Mouse (Mus musculus) stomach, postnatal 0 days (tissue): ENCODE measurements around the gene Kcnip4. TPM values are rescaled to one million over a fixed set of nuclear protein-coding genes. Genes with fewer than 3 reads are reported as not detected.

ENCODE experiments used
- ATAC-seq: fragments of 200-750 bp; cut with Nextera tagmentation; 2 replicates; pipeline ENCODE4 v1.8.0; 2017; ENCODE audit not compliant: low FRiP score, low TSS enrichment
- DNase-seq: peaks from one replicate; pipeline ENCODE4 v3.0.0-alpha.2; 2016; ENCODE audit warnings: low spot score
- H3K27ac ChIP-seq: fragments of 300-500 bp; sonication (generic); replicated peaks from 2 replicates; pipeline ENCODE4 v1.5.1; 2014; ENCODE audit warnings: mild to moderate bottlenecking, control low read depth
- H3K27me3 ChIP-seq: fragments of 300-500 bp; sonication (generic); 2 replicates; pipeline ENCODE4 v1.6.1; 2014; ENCODE audit warnings: low read length; ENCODE audit not compliant: control insufficient read depth, insufficient read depth
- H3K36me3 ChIP-seq: fragments of 300-500 bp; sonication (generic); 2 replicates; pipeline ENCODE4 v1.6.1; 2014; ENCODE audit warnings: low read length, mixed read lengths; ENCODE audit not compliant: control insufficient read depth, insufficient read depth
- H3K4me1 ChIP-seq: fragments of 300-500 bp; sonication (generic); replicated peaks from 2 replicates; pipeline ENCODE4 v1.6.1; 2014; ENCODE audit warnings: antibody characterized with exemption; ENCODE audit not compliant: control insufficient read depth, insufficient read depth
- H3K4me2 ChIP-seq: fragments of 300-500 bp; sonication (generic); replicated peaks from 2 replicates; pipeline ENCODE4 v1.6.1; 2014; ENCODE audit warnings: low read depth, mild to moderate bottlenecking, control low read depth, moderate library complexity
- H3K4me3 ChIP-seq: fragments of 300-500 bp; sonication (generic); 2 replicates; pipeline ENCODE4 v1.5.1; 2014; ENCODE audit warnings: low read depth, low read length, control low read depth
- H3K9ac ChIP-seq: fragments of 300-500 bp; sonication (generic); 2 replicates; pipeline ENCODE4 v1.6.1; 2014; ENCODE audit warnings: mild to moderate bottlenecking, low read length, control low read depth, mixed read lengths
- H3K9me3 ChIP-seq: fragments of 300-500 bp; sonication (generic); 2 replicates; pipeline ENCODE4 v1.6.1; 2016; ENCODE audit warnings: low read length; ENCODE audit not compliant: control insufficient read depth
- CTCF ChIP-seq: IDR thresholded peaks from 2 replicates; pipeline ENCODE4 v1.5.1; 2016; ENCODE audit warnings: antibody characterized with exemption, low read depth, mild to moderate bottlenecking, moderate library complexity
- EP300 ChIP-seq: optimal IDR thresholded peaks from 2 replicates; pipeline ENCODE3; 2016; ENCODE audit warnings: antibody characterized with exemption
- WGBS: fragments of 180-500 bp; shearing (Covaris S2); extraction: QIAGEN DNeasy Blood & Tissue Kit; methylation state at CpG from one replicate; pipeline ENCODE4 v1.1.7; 2014; 5-methylcytosine and 5-hydroxymethylcytosine counted together
- polyA plus RNA-seq: library from polyadenylated mRNA; unstranded; fragments of >200 nt; fragmentation: Nextera tagmentation; extraction: Ambion mirVana; gene quantifications from 2 replicates; pipeline ENCODE4 v1.2.1, GENCODE M21; 2015

Kcnip4 gene
- polyA plus RNA-seq, 1 experiment from 2014 or later: 1.3 TPM

DNA sequence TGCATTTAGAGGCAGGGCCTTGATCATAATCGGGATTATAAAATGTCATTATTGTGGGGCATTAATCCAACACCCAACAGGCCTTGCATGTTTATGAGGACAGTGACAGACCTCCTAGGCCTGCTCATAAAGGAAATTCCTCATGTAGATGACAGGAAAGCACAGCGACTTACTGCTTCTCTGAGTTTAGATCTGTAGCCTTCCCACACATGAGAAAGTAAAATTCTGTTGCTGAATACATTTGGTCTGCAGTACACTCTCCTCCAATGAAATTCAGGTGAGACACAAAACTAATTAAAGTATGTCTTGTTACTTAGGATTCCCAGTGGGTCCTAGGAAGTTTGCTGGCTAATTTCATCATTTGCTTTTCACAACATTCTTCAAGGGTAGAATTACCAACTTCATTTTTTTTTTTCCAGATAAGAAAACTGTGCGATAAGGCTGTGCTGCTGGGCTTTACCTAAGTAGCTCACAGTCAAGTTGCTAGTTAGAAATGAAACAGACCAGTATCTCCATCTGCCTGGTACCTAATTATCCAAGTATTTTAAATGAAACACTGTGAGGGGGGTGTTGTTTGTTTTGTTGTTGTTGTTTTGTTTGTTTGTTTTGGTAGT, 1033.7 kb downstream of the Kcnip4 start:
- Histone ChIP-seq H3K9me3 (no peaks in the 10 kb centered on the region), H3K4me2 (no peak overlapping the region), H3K9ac (no peak overlapping the region), H3K27ac (no peak overlapping the region), H3K4me3 (no peak overlapping the region), H3K4me1 (no peaks in the 10 kb centered on the region), H3K27me3 (no peaks in the 10 kb centered on the region), H3K36me3 (no peaks in the 10 kb centered on the region)
- 81% methylated on average over 3 of the region's 3 CpGs for WGBS
- DNase-seq (no peak), ATAC-seq (no peak)
- no peak for TF ChIP-seq CTCF
- no peak for TF ChIP-seq EP300

DNA sequence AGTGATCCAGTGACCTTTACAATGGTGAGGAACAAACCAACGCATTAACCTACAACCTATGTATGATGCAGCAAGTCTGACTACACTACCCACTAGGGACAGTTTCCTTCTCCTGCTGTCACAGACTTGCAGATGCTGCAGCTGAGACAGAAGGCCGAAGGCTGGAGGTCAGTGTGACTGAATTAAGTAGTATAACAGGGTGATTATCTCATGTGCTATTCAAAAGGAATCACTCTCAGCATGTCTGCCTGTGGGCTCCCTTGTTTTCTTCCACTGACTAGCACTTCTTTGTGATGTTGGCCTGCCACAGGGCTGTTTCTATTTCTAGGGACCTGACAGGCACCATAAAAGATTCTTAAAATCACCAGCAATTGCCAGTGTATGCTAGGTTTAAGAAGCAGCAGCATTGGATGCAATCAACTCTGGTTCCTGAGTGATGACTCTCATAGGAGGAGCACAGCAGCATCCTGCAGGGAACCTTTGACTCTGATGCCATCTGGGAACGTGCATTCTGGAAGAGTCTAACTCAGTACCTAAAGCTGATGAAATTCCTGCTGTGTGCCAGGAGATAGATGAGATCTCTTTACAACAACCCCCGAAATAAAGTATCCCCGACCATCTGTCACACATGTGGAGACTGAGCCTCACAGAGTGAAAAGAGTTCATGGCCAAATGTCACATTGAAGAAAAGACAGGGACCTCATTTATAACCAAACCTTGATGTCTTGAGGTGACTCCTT, 1035.0 kb downstream of the Kcnip4 start:
- WGBS: 63% methylated on average over 5 of the region's 5 CpGs
- no peak for ATAC-seq
- TF ChIP-seq CTCF (no peak), EP300 (no peak)

GRCm38 (mm10) chr5:48483112-48483511, 1041.6 kb downstream of the Kcnip4 start:
- ATAC-seq: no peak
- no peaks in the 10 kb centered on the region for H3K9me3 ChIP-seq
- WGBS: 67% methylated on average over 2 of the region's 2 CpGs

More for the DNA sequence above, 1035.0 kb downstream of the Kcnip4 start:
- Histone ChIP-seq H3K4me2 (no peak overlapping the region), H3K27me3 (no peaks in the 10 kb centered on the region), H3K4me3 (no peak overlapping the region), H3K9ac (no peak overlapping the region), H3K27ac (no peak overlapping the region), H3K9me3 (no peaks in the 10 kb centered on the region), H3K36me3 (no peaks in the 10 kb centered on the region), H3K4me1 (no peaks in the 10 kb centered on the region)
- no peak for DNase-seq

GRCm38 (mm10) chr5:48460221-48460620, 1064.5 kb downstream of the Kcnip4 start:
- Histone ChIP-seq H3K4me3 (no peak overlapping the region), H3K27me3 (no peaks in the 10 kb centered on the region), H3K4me1 (no peaks in the 10 kb centered on the region), H3K4me2 (no peak overlapping the region), H3K36me3 (no peaks in the 10 kb centered on the region), H3K9ac (no peak overlapping the region), H3K27ac (no peak overlapping the region), H3K9me3 (no peaks in the 10 kb centered on the region)
- WGBS: 49% methylated on average over 2 of the region's 2 CpGs
- TF ChIP-seq CTCF: no peak
- TF ChIP-seq EP300: no peak
- DNase-seq (no peak), ATAC-seq (no peak)

More at GRCm38 (mm10) chr5:48483112-48483511, 1041.6 kb downstream of the Kcnip4 start:
- no peaks in the 10 kb centered on the region for H3K4me1 ChIP-seq
- no peak for DNase-seq
- H3K4me2 ChIP-seq: no peak overlapping the region
- H3K27ac ChIP-seq: no peak overlapping the region
- H3K36me3 ChIP-seq: no peaks in the 10 kb centered on the region
- TF ChIP-seq EP300 (no peak), CTCF (no peak)
- no peak overlapping the region for H3K4me3 ChIP-seq
- H3K27me3 ChIP-seq: no peaks in the 10 kb centered on the region
- no peak overlapping the region for H3K9ac ChIP-seq

DNA sequence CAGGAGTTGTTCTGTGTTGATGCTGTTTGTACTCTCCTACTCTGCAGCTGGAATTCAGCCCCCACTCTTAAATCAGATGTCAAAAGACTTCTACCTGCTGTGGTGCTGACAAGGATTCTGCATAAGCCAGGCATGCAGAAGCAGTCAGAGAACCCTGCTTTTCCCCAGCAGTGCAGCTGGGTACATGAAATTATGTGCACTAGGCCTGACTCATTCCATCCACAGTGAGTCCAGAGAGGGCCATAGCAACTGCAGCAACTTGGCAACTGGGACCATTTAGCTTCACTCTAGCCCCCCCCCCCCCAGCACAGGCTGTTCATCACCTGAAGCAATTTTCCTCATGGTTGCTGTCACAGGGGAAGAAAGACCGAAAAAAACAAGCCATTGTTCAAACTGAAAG, 1075.8 kb downstream of the Kcnip4 start:
- no peak for ATAC-seq
- 82% methylated on average over 1 of the region's 1 CpGs for WGBS
- no peaks in the 10 kb centered on the region for H3K36me3 ChIP-seq
- TF ChIP-seq EP300 (no peak), CTCF (no peak)
- H3K4me2 ChIP-seq: no peak overlapping the region
- H3K9me3 ChIP-seq: no peaks in the 10 kb centered on the region
- no peaks in the 10 kb centered on the region for H3K4me1 ChIP-seq
- no peak overlapping the region for H3K9ac ChIP-seq
- DNase-seq: no peak
- H3K4me3 ChIP-seq: no peak overlapping the region
- H3K27me3 ChIP-seq: no peaks in the 10 kb centered on the region
- no peak overlapping the region for H3K27ac ChIP-seq

DNA sequence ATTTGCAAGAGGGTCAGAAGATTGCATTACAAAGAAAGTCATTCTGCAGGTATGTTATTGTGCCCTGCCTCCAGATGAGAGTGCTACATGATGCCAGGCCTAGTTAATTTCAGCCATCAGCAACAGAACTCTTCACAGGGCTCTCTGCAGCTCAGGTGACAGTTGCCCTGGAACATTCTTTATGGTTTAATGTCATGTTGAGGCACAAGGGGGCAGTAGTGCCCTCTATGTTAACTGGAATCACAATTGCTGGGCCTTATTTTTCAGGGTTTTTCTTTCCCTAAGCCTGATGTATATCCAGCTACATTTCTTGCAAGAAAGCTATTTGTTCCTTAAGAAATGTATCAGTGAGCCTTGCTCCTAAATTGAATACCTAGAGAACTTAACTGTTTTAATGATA, 1094.2 kb downstream of the Kcnip4 start:
- TF ChIP-seq CTCF (peak; percentile 77), EP300 (no peak)
- Histone ChIP-seq H3K36me3 (no peaks in the 10 kb centered on the region), H3K27ac (no peak overlapping the region), H3K9ac (no peak overlapping the region), H3K4me1 (no peaks in the 10 kb centered on the region), H3K4me3 (no peak overlapping the region), H3K9me3 (no peaks in the 10 kb centered on the region), H3K4me2 (no peak overlapping the region), H3K27me3 (no peaks in the 10 kb centered on the region)
- ATAC-seq (no peak), DNase-seq (peak; percentile 21)
